Mouse (Mus musculus) small intestine, adult 2 months (tissue): ENCODE results near the gene Mdga1. TPM values are rescaled to one million over a fixed set of nuclear protein-coding genes. Genes with fewer than 3 reads are reported as not detected.

Source experiments
- H3K27ac ChIP-seq: fragments of 200-500 bp; 2 replicates; pipeline ENCODE4 v1.5.1; 2012; ENCODE audit warnings: low read depth, low read length, control low read depth, inconsistent platforms; ENCODE audit not compliant: insufficient read depth
- H3K27me3 ChIP-seq: fragments of 200-500 bp; 2 replicates; pipeline ENCODE4 v1.6.1; 2012; ENCODE audit warnings: mild to moderate bottlenecking, moderate library complexity, low read length, inconsistent platforms; ENCODE audit not compliant: control insufficient read depth, insufficient read depth
- H3K36me3 ChIP-seq: fragments of 200-500 bp; 2 replicates; pipeline ENCODE4 v1.6.1; 2012; ENCODE audit warnings: mild to moderate bottlenecking, low read length, control low read depth, inconsistent platforms; ENCODE audit not compliant: control insufficient read depth, insufficient read depth
- H3K4me1 ChIP-seq: fragments of 200-500 bp; 2 replicates; pipeline ENCODE4 v1.6.1; 2012; ENCODE audit warnings: low read length, inconsistent platforms, mixed read lengths; ENCODE audit not compliant: control insufficient read depth, insufficient read depth, insufficient read length
- H3K4me3 ChIP-seq: fragments of 200-500 bp; 2 replicates; pipeline ENCODE4 v1.5.1; 2012; ENCODE audit warnings: low read depth, mild to moderate bottlenecking, control low read depth, inconsistent platforms, low read length, moderate library complexity
- CTCF ChIP-seq: fragments of 200-500 bp; IDR thresholded peaks from 2 replicates; pipeline ENCODE4 v1.5.1; 2012; ENCODE audit warnings: low read depth, mild to moderate bottlenecking, control low read depth, inconsistent platforms, low read length, moderate library complexity, mixed read lengths; ENCODE audit not compliant: insufficient replicate concordance, insufficient read length; ENCODE audit errors: extremely low read depth
- POLR2A ChIP-seq: fragments of 200-500 bp; IDR thresholded peaks from 2 replicates; pipeline ENCODE4 v1.6.1; 2012; ENCODE audit warnings: low read depth, mild to moderate bottlenecking, control low read depth, inconsistent platforms, low read length, moderate library complexity
- WGBS: fragments of 180-500 bp; shearing (Covaris S2); methylation state at CpG from one replicate; pipeline ENCODE4 v1.1.7; 2018; 5-methylcytosine and 5-hydroxymethylcytosine counted together
- polyA plus RNA-seq: library from polyadenylated mRNA; depleted of rRNA; stranded (reverse); fragments of >200 nt; gene quantifications from 2 replicates; pipeline ENCODE4 v1.2.3, GENCODE M21; 2012

Gene Mdga1
- polyA plus RNA-seq, 1 experiment: 1.1 TPM

GRCm38 (mm10) chr17:29925608-29926606 is 44.0 kb downstream of the Mdga1 start:
- TF ChIP-seq CTCF: no peak
- no peak for TF ChIP-seq POLR2A
- peaks cover 9% of the 10 kb centered on the region for H3K27me3 ChIP-seq
- peaks cover 11% of the 10 kb centered on the region for H3K4me1 ChIP-seq
- no peak overlapping the region for H3K4me3 ChIP-seq
- H3K36me3 ChIP-seq: no peaks in the 10 kb centered on the region
- WGBS: 76% methylated on average over 26 of the region's 26 CpGs
- H3K27ac ChIP-seq: no peak overlapping the region

- H3K4me3 ChIP-seq: no peak overlapping the region
- no peak for TF ChIP-seq CTCF
- no peak for TF ChIP-seq POLR2A
- H3K4me1 ChIP-seq: no peaks in the 10 kb centered on the region
- no peak overlapping the region for H3K27ac ChIP-seq
- H3K27me3 ChIP-seq: 0 out of 2 replicates have a peak, but pooled peaks cover 3% of the 10 kb centered on the region
- H3K36me3 ChIP-seq: no peaks in the 10 kb centered on the region
- 79% methylated on average over 6 of the region's 6 CpGs for WGBS
Observed at GRCm38 (mm10) chr17:29920089-29920488, 49.8 kb downstream of the Mdga1 start.

- no peaks in the 10 kb centered on the region for H3K4me1 ChIP-seq
- H3K4me3 ChIP-seq: no peak overlapping the region
- H3K27ac ChIP-seq: no peak overlapping the region
- TF ChIP-seq POLR2A: no peak
- no peak for TF ChIP-seq CTCF
- no peaks in the 10 kb centered on the region for H3K36me3 ChIP-seq
- 87% methylated on average over 3 of the region's 3 CpGs for WGBS
- 0 out of 2 replicates have a peak, but pooled peaks cover 3% of the 10 kb centered on the region for H3K27me3 ChIP-seq
Observed at GRCm38 (mm10) chr17:29919552-29919920, 50.4 kb downstream of the Mdga1 start.

GRCm38 (mm10) chr17:29918791-29919551 is 50.9 kb downstream of the Mdga1 start:
- no peak overlapping the region for H3K27ac ChIP-seq

GRCm38 (mm10) chr17:29916968-29917367 is 52.9 kb downstream of the Mdga1 start:
- TF ChIP-seq CTCF (no peak), POLR2A (no peak)
- Histone ChIP-seq H3K27me3 (no peaks in the 10 kb centered on the region), H3K4me1 (no peaks in the 10 kb centered on the region), H3K36me3 (no peaks in the 10 kb centered on the region), H3K4me3 (no peak overlapping the region), H3K27ac (no peak overlapping the region)
- WGBS: 3% methylated on average over 3 of the region's 3 CpGs

More at GRCm38 (mm10) chr17:29918791-29919551, 50.9 kb downstream of the Mdga1 start:
- no peak for TF ChIP-seq POLR2A
- Histone ChIP-seq H3K36me3 (no peaks in the 10 kb centered on the region), H3K27me3 (no peaks in the 10 kb centered on the region), H3K4me3 (no peak overlapping the region), H3K4me1 (no peaks in the 10 kb centered on the region)
- WGBS: 84% methylated on average over 13 of the region's 13 CpGs

GRCm38 (mm10) chr17:29915820-29916219 is 54.1 kb downstream of the Mdga1 start:
- H3K36me3 ChIP-seq: no peaks in the 10 kb centered on the region
- WGBS: 43% methylated on average over 10 of the region's 10 CpGs
- H3K27ac ChIP-seq: no peak overlapping the region
- H3K4me1 ChIP-seq: no peaks in the 10 kb centered on the region
- H3K27me3 ChIP-seq: no peaks in the 10 kb centered on the region
- TF ChIP-seq POLR2A (no peak), CTCF (no peak)
- no peak overlapping the region for H3K4me3 ChIP-seq

GRCm38 (mm10) chr17:29913301-29913965 is 56.5 kb downstream of the Mdga1 start:
- no peak overlapping the region for H3K27ac ChIP-seq
- TF ChIP-seq CTCF: no peak
- no peak for TF ChIP-seq POLR2A
- no peaks in the 10 kb centered on the region for H3K27me3 ChIP-seq
- WGBS: 88% methylated on average over 16 of the region's 16 CpGs
- H3K4me1 ChIP-seq: no peaks in the 10 kb centered on the region
- H3K36me3 ChIP-seq: no peaks in the 10 kb centered on the region
- no peak overlapping the region for H3K4me3 ChIP-seq
